Mouse (Mus musculus): ENCODE results near the gene Sox5.

DNA sequence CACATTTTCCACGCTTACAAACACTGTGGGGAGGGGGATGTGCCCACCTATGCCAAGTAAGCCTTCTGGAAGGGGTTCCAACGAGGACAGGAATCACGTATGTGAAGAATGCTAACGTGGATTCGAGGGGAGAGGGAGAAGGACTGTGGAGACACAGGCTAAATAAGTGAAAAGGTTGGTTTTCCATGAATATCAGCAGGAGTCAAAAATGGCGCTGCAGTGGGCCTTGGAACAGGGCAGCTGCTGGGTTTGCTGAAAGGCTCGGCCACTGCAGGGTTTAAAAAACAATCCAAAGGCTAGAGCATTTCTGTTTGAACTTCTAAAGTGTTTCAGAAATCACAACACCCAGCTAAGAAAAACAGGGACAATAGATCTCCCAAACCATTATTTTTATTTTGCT is 308.3 kb downstream of the Sox5 start:
- TF ChIP-seq CTCF (IDR thresholded peaks at IDR 0.05; ENCODE audit: extremely low read depth, insufficient read length, insufficient replicate concordance, low read depth, low read length) (no peak), POLR2A (IDR thresholded peaks at IDR 0.05; ENCODE audit: low read depth, low read length) (no peak)

All from small intestine, adult 2 months (tissue).